Mouse (Mus musculus): ENCODE data around the gene Srms. TPM values are rescaled to one million over a fixed set of nuclear protein-coding genes. Genes with fewer than 3 reads are reported as not detected.

The Srms gene
- total and polyA plus RNA-seq, 3 experiments = 0.04 TPM; not detected in 2

DNA sequence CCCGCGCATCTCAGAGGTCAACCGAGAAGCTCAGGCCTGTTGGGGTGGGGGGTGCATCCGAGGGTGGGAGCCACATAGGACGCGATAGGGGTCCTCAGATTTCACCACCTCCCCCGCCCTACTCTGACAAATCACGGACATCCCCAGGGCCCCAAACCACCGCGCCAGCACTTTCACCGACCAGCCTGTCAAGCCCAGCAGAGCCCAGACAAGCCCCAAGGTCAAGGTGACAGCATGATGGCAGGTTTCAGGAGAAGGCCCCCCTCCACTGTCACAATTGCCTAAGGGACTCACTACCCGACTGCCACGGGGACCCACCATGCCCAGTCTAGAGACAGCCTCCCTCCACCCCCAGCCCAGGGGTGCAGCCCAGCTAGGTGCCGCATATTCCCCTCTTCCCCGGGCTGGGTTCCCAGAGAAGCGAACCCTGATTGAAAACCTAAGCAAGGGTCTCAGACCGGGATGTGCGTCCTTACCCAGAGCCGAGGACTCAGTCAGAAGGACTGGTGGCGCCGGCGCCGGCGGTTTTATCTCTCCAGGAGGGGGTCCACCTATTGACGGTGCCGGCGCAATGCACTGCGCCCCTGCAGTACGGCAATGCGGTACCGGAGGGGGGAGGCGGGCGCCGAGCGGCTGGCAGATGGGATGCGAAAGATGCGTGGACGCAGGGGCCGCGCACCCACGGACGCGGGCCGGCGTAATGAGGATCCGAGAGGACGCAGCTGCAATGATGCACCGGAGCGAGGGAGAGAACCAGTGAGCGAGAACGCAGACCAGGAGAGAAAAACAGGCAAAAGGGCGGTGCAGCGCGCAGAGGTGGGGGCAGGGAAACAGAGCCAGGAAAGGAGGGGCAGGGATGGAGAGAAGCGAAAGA lies 56.5 kb downstream of the Srms start, which contains the start of gene Eef1a2:
Gene Eef1a2 (minus strand): TSS at position 767 of the 874 bp plus-strand sequence.
- no peaks in the 10 kb centered on the region for H3K9me3 ChIP-seq (replicated peaks; ENCODE audit: insufficient read depth, low read length)
- H3K79me2 ChIP-seq (ENCODE audit: control insufficient read depth, insufficient read depth, low read length, poor library complexity) = no peaks in the 10 kb centered on the region
- no peak within 1 kb of the TSS for H3K4me3 ChIP-seq (ENCODE audit: control insufficient read depth in 1 of 2, insufficient read depth in 1 of 2, low read depth in 2 of 2, low read length in 2 of 2)
- no peaks in the 10 kb centered on the region for H3K4me1 ChIP-seq (ENCODE audit: control insufficient read depth in 1 of 2, insufficient read depth in 2 of 2, low read length in 2 of 2)
- no peaks in the 10 kb centered on the region for H3K36me3 ChIP-seq (ENCODE audit: control insufficient read depth in 1 of 2, insufficient read depth in 2 of 2, low read length in 2 of 2)
- DNase-seq (ENCODE audit: low read depth, low spot score) = no peak
- no peaks in the 10 kb centered on the region; a peak in 1 of 4 replicates for H3K27me3 ChIP-seq (ENCODE audit: control insufficient read depth in 1 of 2, insufficient read depth in 2 of 2, low read length in 2 of 2)
- H3K9ac ChIP-seq (ENCODE audit: control insufficient read depth, low read depth, low read length, poor library complexity, severe bottlenecking) = no peak within 1 kb of the TSS
- H3K27ac ChIP-seq (ENCODE audit: control insufficient read depth, low read depth, low read length) = no peak within 1 kb of the TSS
- no peak for TF ChIP-seq ZNF384 (IDR thresholded peaks at IDR 0.05; ENCODE audit: low read depth, low read length)
- 0 out of 4 replicates have a peak, but pooled peaks of 1 of the 2 experiments have one; percentile 20 for TF ChIP-seq POLR2A (IDR thresholded peaks at IDR 0.05; ENCODE audit: control insufficient read depth in 1 of 2, insufficient read depth in 1 of 2, low read depth in 1 of 2, low read length in 2 of 2, poor library complexity in 1 of 2)

DNA sequence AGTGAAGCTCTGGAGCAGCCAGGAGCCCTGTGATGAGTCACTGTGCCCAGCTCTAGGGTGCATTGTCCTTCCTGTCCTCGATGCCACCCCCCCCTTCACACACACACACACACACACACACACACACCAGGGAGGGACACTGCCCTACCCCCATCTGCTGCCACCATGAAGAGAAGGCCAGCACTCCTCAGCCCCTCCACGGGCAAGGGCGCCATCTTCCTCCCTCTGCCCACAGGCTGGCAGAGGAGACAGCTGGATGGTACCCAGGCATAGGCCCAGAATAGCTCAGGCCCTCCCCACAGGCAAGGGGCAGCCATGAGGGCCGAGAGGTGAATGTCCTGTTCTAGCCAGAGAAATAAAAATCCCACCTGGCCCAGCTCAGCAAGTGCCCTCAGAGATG lies 57.2 kb downstream of the Srms start:
- H3K9me3 ChIP-seq (replicated peaks; ENCODE audit: insufficient read depth, low read length) = no peaks in the 10 kb centered on the region
- H3K4me3 ChIP-seq (ENCODE audit: control insufficient read depth in 1 of 2, insufficient read depth in 1 of 2, low read depth in 2 of 2, low read length in 2 of 2) = no peak overlapping the region
- H3K27ac ChIP-seq (ENCODE audit: control insufficient read depth, low read depth, low read length) = no peak overlapping the region
- H3K79me2 ChIP-seq (ENCODE audit: control insufficient read depth, insufficient read depth, low read length, poor library complexity) = no peaks in the 10 kb centered on the region
- no peaks in the 10 kb centered on the region for H3K4me1 ChIP-seq (ENCODE audit: control insufficient read depth in 1 of 2, insufficient read depth in 2 of 2, low read length in 2 of 2)
- DNase-seq (ENCODE audit: low read depth, low spot score) = no peak
- TF ChIP-seq CHD1 (IDR thresholded peaks at IDR 0.05; ENCODE audit: low read depth, low read length) = no peak
- no peak for TF ChIP-seq TBP (IDR thresholded peaks at IDR 0.05; ENCODE audit: low read depth, low read length)
- no peak for TF ChIP-seq ZC3H11A (IDR thresholded peaks at IDR 0.05; ENCODE audit: low read depth, low read length)
- TF ChIP-seq MAX (IDR thresholded peaks at IDR 0.05; ENCODE audit: low read length) = no peak
- H3K27me3 ChIP-seq (ENCODE audit: control insufficient read depth in 1 of 2, insufficient read depth in 2 of 2, low read length in 2 of 2) = no peaks in the 10 kb centered on the region; a peak in 1 of 4 replicates
- H3K9ac ChIP-seq (ENCODE audit: control insufficient read depth, low read depth, low read length, poor library complexity, severe bottlenecking) = no peak overlapping the region
- H3K36me3 ChIP-seq (ENCODE audit: control insufficient read depth in 1 of 2, insufficient read depth in 2 of 2, low read length in 2 of 2) = no peaks in the 10 kb centered on the region

Other genes starting within 250 kb of the Srms start
- gene Arfgap1, start 246.0 kb downstream of the Srms start, total RNA-seq (2012; rRNA removed) = 39.3 and 50.5 TPM in 2 replicates
- 10 to 100 TPM in 1 of 2 experiments, not detected in 1; 57.1 TPM for gene Arfgap1, start 246.0 kb downstream of the Srms start, polyA plus RNA-seq (2012; ENCODE audit: insufficient read depth in 1 of 2, insufficient read length in 2 of 2, low read depth in 1 of 2, low replicate concordance in 2 of 2, missing spikeins in 1 of 2)
- gene Col20a1, start 226.7 kb downstream of the Srms start, total RNA-seq (2012; rRNA removed) = 0.13 and 0.23 TPM in 2 replicates
- gene Col20a1, start 226.7 kb downstream of the Srms start, polyA plus RNA-seq (2012; ENCODE audit: insufficient read depth in 1 of 2, insufficient read length in 2 of 2, low read depth in 1 of 2, low replicate concordance in 2 of 2, missing spikeins in 1 of 2) = under 1 TPM in 1 of 2 experiments, not detected in 1; 0.40 TPM
- gene Chrna4, start 169.6 kb downstream of the Srms start, total RNA-seq (2012; rRNA removed) = 0.03 and 0.12 TPM in 2 replicates
- gene Chrna4, start 169.6 kb downstream of the Srms start, polyA plus RNA-seq (2012; ENCODE audit: insufficient read depth in 1 of 2, insufficient read length in 2 of 2, low read depth in 1 of 2, low replicate concordance in 2 of 2, missing spikeins in 1 of 2) = not detected
- gene Kcnq2, start 77.9 kb downstream of the Srms start, total RNA-seq (2012; rRNA removed) = 0.13 and 0.19 TPM in 2 replicates
- gene Kcnq2, start 77.9 kb downstream of the Srms start, polyA plus RNA-seq (2012; ENCODE audit: insufficient read depth in 1 of 2, insufficient read length in 2 of 2, low read depth in 1 of 2, low replicate concordance in 2 of 2, missing spikeins in 1 of 2) = under 1 TPM in 1 of 2 experiments, not detected in 1; 0.57 TPM
- not detected in 2 replicates for gene Eef1a2, start 56.2 kb downstream of the Srms start, total RNA-seq (2012; rRNA removed)
- gene Eef1a2, start 56.2 kb downstream of the Srms start, polyA plus RNA-seq (2012; ENCODE audit: insufficient read depth in 1 of 2, insufficient read length in 2 of 2, low read depth in 1 of 2, low replicate concordance in 2 of 2, missing spikeins in 1 of 2) = not detected
- gene Ppdpf, start 25.9 kb downstream of the Srms start, total RNA-seq (2012; rRNA removed) = 18.1 and 20.2 TPM in 2 replicates
- 10 to 100 TPM in 1 of 2 experiments, not detected in 1; 73.4 TPM for gene Ppdpf, start 25.9 kb downstream of the Srms start, polyA plus RNA-seq (2012; ENCODE audit: insufficient read depth in 1 of 2, insufficient read length in 2 of 2, low read depth in 1 of 2, low replicate concordance in 2 of 2, missing spikeins in 1 of 2)
- not detected in 2 replicates for gene Ptk6, start 10.4 kb downstream of the Srms start, total RNA-seq (2012; rRNA removed)
- gene Ptk6, start 10.4 kb downstream of the Srms start, polyA plus RNA-seq (2012; ENCODE audit: insufficient read depth in 1 of 2, insufficient read length in 2 of 2, low read depth in 1 of 2, low replicate concordance in 2 of 2, missing spikeins in 1 of 2) = not detected
- gene Fndc11, start 6.8 kb upstream of the Srms start, total RNA-seq (2012; rRNA removed) = not detected in 2 replicates
- gene Fndc11, start 6.8 kb upstream of the Srms start, polyA plus RNA-seq (2012; ENCODE audit: insufficient read depth in 1 of 2, insufficient read length in 2 of 2, low read depth in 1 of 2, low replicate concordance in 2 of 2, missing spikeins in 1 of 2) = not detected
- 6.2 and 6.3 TPM in 2 replicates for gene Helz2, start 28.8 kb upstream of the Srms start, total RNA-seq (2012; rRNA removed)
- 10 to 100 TPM in 1 of 2 experiments, not detected in 1; 12.0 TPM for gene Helz2, start 28.8 kb upstream of the Srms start, polyA plus RNA-seq (2012; ENCODE audit: insufficient read depth in 1 of 2, insufficient read length in 2 of 2, low read depth in 1 of 2, low replicate concordance in 2 of 2, missing spikeins in 1 of 2)
- 8.2 and 8.3 TPM in 2 replicates for gene Gmeb2, start 74.8 kb upstream of the Srms start, total RNA-seq (2012; rRNA removed)
- gene Gmeb2, start 74.8 kb upstream of the Srms start, polyA plus RNA-seq (2012; ENCODE audit: insufficient read depth in 1 of 2, insufficient read length in 2 of 2, low read depth in 1 of 2, low replicate concordance in 2 of 2, missing spikeins in 1 of 2) = 10 to 100 TPM in 1 of 2 experiments, not detected in 1; 16.9 TPM
- gene Stmn3, start 101.3 kb upstream of the Srms start, total RNA-seq (2012; rRNA removed) = not detected in 2 replicates
- not detected for gene Stmn3, start 101.3 kb upstream of the Srms start, polyA plus RNA-seq (2012; ENCODE audit: insufficient read depth in 1 of 2, insufficient read length in 2 of 2, low read depth in 1 of 2, low replicate concordance in 2 of 2, missing spikeins in 1 of 2)
- 54.2 and 54.7 TPM in 2 replicates for gene Rtel1, start 106.6 kb upstream of the Srms start, total RNA-seq (2012; rRNA removed)
- gene Rtel1, start 106.6 kb upstream of the Srms start, polyA plus RNA-seq (2012; ENCODE audit: insufficient read depth in 1 of 2, insufficient read length in 2 of 2, low read depth in 1 of 2, low replicate concordance in 2 of 2, missing spikeins in 1 of 2) = 10 to 100 TPM in 1 of 2 experiments, not detected in 1; 87.0 TPM
- gene Zgpat, start 151.7 kb upstream of the Srms start, total RNA-seq (2012; rRNA removed) = 22.5 and 30.7 TPM in 2 replicates
- 10 to 100 TPM in 1 of 2 experiments, not detected in 1; 28.0 TPM for gene Zgpat, start 151.7 kb upstream of the Srms start, polyA plus RNA-seq (2012; ENCODE audit: insufficient read depth in 1 of 2, insufficient read length in 2 of 2, low read depth in 1 of 2, low replicate concordance in 2 of 2, missing spikeins in 1 of 2)
- 34.4 and 36.8 TPM in 2 replicates for gene Arfrp1, start 152.2 kb upstream of the Srms start, total RNA-seq (2012; rRNA removed)
- gene Arfrp1, start 152.2 kb upstream of the Srms start, polyA plus RNA-seq (2012; ENCODE audit: insufficient read depth in 1 of 2, insufficient read length in 2 of 2, low read depth in 1 of 2, low replicate concordance in 2 of 2, missing spikeins in 1 of 2) = 10 to 100 TPM in 1 of 2 experiments, not detected in 1; 68.8 TPM
- gene Lime1, start 166.9 kb upstream of the Srms start, total RNA-seq (2012; rRNA removed) = 13.4 and 18.7 TPM in 2 replicates
- 10 to 100 TPM in 1 of 2 experiments, not detected in 1; 27.4 TPM for gene Lime1, start 166.9 kb upstream of the Srms start, polyA plus RNA-seq (2012; ENCODE audit: insufficient read depth in 1 of 2, insufficient read length in 2 of 2, low read depth in 1 of 2, low replicate concordance in 2 of 2, missing spikeins in 1 of 2)
- gene Zbtb46, start 246.2 kb upstream of the Srms start, total RNA-seq (2012; rRNA removed) = 0.10 and 0.23 TPM in 2 replicates
- gene Zbtb46, start 246.2 kb upstream of the Srms start, polyA plus RNA-seq (2012; ENCODE audit: insufficient read depth in 1 of 2, insufficient read length in 2 of 2, low read depth in 1 of 2, low replicate concordance in 2 of 2, missing spikeins in 1 of 2) = under 1 TPM in 1 of 2 experiments, not detected in 1; 0.64 TPM

All from MEL (cell line).